Mouse (Mus musculus) lung, postnatal 4 days (tissue): ENCODE results near the gene Gm9945.

Experiments used
- DNase-seq, 2 experiments: peaks; one replicate each; pipeline ENCODE4 v3.0.0; 2021

The Gm9945 gene

DNA sequence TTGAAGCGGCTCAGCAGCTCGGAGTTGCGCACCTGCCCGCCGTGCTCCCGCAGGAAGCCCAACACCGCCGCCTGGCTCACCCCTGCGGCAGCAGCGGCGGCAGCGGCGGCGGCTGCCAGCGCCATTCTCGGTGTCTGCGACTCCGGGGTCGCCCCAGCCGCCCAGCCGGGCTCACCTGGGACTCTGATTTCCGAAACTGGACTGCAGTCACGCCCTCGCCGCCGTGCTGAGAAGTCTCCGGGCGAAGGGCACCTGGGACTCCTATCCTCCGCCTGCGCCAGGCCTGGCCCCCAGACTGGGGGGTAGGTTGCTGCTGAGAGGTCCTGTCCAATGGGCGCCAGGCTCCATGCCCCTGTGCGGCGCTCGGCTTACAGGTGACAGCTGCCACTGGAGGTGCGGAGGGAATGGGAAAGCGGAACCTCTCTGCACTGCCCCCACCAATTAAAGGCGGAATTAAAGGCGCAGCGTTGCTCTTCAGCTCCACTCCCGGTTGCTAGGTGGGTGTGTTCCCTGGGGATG lies at the start of gene Gm9945, which contains the start of gene Sowaha:
Gene Gm9945 (plus strand): TSS at position 384 of the 519 bp plus-strand sequence.
Gene Sowaha (minus strand): TSS at position 492 of the 519 bp plus-strand sequence.
- DNase-seq: peak; percentile 34 to 54

DNA sequence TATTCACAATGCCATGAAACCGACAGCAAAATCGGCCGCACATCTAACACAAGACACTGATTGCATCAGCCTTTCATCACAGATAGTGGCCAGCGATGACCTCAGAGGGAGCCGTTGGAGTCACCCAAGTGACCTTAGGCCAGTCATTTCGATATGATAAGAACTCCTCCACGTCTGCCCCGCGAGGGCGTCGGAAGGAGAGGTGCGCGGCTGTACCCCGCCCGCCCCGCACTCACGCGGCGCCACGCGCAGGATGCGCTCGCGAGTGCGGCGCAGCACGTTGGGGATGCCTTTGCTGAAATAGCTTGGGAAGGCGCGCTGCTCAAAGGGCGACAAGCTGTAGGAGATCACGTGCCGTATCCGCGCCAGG lies 49.7 kb upstream of the Gm9945 start:
- no peak for DNase-seq

DNA sequence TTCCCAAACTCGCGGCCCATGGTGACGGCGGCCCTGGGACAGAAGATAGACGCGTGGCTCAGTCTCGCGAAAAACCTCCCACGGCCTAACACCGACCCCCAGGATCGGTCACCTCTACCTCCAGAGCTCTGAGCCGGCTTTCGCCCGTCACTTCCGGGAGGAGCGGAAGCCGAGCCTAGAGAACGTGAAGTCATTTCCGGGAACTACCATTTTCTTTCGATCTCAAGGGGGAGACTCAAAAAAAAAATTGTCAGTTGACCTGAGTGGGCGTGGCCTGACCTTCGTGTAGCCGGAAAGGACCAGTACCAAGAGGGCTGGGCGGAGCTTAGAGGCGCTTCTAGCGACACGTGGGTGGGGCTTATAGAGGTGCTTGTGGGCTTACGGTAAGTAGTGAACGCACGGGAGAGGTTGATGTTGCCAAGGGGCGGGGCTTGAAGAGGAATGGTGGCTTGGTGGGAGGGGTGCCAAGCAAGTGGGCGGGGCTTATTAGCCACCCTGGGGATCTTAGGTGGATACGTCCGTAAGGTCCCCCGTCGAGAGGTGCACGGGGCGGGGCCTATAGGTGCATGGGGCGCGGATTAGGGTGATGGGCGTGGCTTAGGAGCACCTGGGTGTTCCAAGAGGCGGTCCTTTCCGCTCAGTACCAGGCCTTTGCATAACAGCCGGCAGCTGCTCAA lies 49.2 kb upstream of the Gm9945 start, which contains the start of the genes Uqcrq and Gdf9:
Gene Uqcrq (minus strand): TSS at position 162 of the 677 bp plus-strand sequence.
Gene Gdf9 (plus strand): TSS at position 354 of the 677 bp plus-strand sequence.
- peak; percentile 99 for DNase-seq

DNA sequence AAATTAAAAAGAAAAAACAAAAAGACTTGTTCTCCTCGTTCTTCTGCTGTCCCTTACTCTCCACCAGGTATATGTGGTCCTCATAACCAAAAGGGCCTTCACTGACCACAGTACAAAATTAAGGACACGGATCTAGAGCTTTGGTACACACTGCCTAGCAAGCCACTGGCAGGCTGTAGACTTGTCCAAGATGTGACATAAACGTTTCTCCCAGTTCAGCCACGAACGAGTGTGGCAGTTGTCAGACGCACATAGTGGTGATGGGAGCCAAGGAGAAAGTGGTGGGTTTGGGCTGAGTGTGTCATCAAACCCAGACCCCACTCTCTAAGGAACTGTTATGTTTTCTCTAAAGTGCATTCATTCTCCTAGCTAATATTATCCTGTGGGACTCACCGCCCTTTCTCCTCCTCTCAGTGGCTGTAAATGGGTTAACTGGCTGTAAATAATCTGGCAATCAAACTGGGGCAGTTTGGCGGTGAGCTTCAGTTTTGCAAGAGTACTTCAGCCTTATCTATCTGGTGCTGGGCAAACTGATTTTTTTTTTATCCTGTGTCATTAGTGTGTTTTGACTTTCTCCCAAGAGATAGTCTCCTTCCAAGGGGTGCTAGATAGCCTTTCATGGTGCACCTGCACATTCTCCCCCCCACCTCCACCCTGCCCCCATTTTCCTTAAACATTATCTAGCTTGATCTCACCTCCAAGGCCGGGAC lies 48.5 kb upstream of the Gm9945 start:
- no peak for DNase-seq

DNA sequence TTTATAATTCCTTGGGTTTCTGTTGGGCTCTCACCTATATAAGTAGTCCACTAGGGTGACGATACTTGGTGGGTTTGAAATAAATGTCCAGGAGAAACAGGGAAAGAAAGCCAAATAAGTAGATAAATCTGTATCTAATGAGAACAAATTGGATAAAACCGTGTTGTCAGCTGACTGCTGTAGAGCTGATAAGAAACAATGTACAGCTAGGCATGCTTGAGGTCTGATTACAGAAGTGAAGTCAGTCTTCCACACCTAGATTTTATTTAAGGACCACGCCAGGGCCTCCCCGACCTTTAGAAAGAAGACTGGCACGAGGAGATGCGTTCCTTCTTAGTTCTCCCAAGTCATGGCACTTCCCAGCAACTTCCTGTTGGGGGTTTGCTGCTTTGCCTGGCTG lies 46.9 kb upstream of the Gm9945 start:
- DNase-seq: no peak

DNA sequence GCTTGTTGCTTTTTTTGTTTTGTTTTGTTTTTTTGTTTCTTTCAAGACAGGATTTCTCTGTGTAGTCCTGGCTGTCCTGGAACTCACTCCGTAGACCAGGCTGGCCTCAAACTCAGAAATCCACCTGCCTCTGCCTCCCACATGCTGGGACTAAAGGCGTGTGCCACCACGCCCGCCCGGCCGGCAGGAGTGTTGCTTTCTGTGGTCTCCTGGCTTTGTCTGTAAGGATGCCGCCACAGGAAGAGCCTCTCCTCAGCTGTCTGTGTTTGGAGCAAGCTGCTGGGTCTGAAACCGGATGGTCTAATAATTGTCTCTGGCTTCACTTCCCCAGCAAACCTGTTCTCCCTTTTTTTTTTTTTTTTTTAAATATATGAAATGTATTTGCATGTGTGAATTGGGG lies 44.5 kb upstream of the Gm9945 start:
- no peak for DNase-seq

DNA sequence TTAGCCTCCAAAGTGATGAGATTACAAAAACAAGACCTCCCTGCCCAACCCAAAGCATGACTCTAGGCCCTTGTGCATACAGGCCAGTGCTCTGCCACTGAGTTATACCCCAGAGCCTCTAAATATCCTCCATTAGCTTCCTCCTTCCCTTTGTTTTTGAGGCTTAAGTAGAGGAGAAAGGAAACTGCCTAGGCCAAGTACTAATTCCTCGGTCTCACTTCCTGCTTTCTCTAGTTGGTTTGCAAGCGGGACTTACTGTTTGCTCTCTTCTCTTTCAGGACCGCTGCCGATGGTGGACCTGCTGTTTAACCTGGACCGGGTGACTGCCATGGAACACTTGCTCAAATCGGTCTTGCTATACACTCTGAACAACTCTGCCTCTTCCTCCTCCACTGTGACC lies 43.6 kb upstream of the Gm9945 start:
- DNase-seq: no peak

DNA sequence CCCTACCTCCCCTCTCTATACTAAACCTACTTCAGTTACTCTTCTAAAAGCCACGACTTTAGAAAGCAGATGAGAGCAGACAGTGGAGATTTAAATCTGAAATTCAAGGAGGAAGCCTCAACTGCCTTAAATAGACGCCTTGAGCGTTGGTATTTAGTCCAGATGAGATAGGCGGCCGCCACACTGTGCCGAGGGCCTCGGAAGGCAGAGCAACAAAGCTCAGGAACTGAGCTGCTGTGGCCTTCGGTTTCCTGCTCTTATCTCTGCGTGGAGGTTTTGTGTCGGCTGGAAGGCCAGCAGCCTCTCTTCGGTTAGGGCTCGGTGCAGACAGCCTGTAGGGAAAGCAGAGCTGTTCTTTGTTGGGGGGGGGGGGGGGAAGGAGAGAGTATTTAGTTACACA lies 38.0 kb upstream of the Gm9945 start:
- DNase-seq: no peak

DNA sequence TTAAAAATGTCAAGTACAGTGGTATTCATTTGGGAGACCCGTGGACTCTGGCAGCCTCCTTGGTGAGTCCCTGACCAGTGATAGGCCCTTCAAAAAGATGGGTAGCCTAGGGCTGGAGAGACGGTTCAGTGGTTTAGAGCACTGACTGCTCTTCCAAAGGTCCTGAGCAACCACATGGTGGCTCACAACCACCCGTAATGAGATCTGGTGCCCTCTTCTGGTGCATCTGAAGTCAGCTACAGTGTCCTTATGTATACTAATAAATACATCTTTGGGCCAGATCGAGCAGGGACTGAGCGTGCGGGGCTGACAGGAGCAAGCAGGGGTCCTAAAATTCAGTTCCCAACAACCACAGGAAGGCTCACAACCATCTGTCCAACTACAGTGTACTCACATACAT lies 36.1 kb upstream of the Gm9945 start:
- peak in 1 of 2 experiments; percentile 61 for DNase-seq

DNA sequence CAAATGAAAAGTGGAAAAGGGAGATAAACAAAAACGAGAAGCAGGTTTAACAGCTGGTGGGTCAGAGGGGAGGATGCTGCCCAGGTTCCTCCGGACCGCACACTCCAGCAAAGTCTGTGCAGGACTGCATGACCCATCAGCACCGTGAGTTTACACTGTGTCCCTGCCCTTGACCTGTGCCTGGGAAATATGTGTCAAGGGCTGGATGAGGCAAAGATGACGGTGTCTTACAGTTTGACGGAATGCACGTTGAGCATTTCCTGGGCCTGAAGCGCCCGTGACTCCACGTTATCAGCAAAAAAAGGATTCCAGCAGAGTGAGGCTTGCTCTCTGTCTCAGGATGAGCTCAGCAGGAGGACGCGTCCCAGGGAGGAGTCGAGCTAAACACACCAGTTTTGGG lies 34.4 kb upstream of the Gm9945 start:
- no peak for DNase-seq

DNA sequence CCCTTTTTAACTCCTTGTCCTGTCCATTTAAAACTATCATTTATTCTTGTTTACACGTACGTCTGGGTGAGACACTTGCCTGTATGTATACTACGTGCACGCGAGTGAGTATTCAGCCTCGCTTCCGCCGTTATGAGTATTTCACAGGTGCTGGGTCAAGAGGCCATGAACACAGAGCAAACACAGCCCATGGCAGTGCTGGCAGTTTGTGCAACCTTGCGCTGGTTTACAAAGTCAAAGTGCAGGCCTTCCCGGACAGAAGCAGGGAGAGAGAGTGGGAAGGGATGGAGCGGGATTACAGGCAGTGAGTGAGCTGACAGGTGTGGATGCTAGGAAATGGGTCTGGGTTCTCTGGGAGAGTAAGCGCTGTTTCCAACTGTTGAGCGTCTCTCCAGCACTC lies 33.8 kb upstream of the Gm9945 start:
- DNase-seq: no peak

DNA sequence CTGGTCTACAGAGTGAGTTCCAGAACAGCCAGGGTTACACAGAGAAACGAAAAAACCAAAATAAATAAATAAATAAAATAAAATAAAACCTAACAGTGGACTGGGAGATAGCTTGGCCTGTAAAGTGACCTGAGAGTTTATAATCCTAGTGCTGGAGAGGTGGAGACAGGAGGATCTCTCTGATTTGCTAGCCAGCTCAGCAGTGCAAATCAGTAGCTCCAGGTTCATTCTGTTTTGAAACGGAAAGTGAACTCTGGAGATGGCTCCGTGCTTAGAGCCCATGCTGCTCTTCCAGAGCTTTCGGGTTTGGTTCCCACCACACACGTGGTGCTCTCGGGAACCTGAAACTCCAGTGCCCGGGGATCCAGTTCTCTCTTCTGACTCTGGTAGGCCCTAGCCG lies 32.0 kb upstream of the Gm9945 start:
- no peak for DNase-seq

DNA sequence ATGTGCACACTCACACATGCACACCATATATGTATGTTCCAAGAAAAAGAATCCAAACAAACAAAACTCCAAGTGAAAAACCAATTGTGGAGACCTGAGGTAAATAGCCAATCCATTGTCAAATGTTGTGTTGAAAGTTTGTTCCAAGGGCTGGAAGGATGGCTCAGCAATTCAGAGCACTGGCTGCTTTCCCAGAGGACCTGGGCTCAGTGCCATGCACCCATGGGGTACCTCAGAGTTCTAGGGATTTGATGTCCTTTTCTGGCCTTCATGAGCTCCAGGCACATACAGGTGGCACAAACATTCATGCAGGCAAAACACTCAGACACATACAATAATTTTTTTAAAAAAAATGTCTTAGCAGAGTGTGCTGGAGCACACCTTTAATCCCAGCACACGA lies 31.4 kb upstream of the Gm9945 start:
- DNase-seq: no peak

DNA sequence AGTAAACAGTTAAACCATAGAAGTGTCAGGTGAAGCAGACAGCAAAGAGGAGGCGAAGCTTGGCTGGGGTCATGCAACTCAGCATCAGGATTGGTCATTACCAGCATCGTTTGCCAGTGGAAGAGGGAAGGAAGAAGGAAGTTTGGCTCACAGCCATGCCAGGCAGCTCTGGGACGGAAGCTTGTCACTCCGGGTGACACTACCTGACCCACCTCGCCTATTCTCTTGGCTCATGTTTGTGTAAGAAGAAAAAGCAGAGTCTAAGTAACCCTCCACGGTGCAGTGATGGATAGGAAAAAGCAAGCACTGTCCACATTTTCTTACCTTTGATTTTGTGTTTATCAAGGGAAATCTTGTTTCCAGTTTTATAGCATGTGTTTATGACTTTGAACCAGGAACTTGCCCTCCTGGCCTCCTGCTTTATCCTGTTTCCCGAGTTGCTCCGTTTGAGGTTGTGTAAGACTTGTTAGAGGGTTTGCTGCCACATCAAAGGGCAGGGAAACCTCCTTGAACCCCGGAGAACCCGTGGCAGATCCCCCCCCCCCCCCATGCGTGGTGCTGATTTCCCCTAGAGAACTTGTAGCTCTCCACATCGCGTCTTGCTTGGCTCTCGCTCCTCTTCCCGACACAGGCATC lies 29.8 kb upstream of the Gm9945 start:
- peak in 1 of 2 experiments; percentile 28 for DNase-seq

DNA sequence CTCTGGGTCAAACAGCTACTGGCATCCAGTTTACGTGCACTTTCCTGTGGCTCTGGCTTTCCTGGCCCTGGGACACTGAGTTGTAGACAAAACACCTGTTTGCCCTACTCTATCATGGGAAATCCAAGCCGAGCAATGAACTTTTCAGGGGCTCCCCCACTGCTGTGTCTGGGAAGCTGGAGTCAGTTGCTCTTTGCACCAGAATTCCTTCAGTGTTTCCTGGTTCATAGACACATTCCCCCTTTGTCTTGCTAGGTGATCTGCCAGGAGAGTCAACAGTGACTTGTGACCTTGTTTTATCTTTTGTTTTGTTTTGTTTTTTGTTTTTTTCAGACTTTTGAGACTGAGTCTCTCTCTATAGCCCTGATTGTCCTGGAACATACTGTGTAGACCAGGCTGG lies 28.6 kb upstream of the Gm9945 start:
- no peak for DNase-seq

DNA sequence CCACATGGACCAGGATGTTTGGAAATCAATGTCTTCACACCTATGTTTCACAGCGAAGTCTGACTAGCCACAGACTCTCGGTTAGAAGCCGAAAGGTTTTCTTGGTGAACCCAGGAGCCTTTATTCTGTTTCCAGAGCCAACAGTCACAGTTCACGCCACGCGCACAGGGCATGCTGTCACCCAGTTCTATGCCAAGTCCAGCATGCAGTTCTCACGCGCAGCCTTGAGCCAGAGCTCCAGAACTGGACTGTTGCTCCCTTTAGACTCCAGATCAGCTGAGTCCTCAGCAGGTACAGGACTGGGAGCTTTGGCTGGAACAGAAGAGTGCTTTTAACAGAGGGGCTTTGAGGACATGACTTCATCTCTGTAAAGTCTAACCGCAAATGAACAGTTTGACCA lies 27.6 kb upstream of the Gm9945 start:
- DNase-seq: no peak

DNA sequence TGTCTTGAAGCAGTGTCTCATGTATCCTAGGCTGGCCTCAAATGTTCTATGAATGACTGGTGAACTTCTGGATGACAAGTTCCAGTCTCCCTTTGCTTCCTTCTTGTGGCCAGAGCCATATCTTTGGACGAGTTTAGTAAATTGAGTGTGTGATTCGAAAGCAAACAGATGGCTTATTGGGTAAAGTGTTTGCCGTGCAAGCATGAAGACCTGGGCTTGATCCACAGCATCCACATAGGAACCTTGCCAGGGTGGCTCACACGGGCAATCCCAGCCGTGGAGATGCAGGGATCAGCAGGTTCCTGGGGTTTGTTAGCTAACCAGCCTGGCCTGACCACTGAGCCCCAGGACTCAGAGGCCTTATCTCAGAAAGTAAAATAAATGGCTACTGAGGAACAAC lies 26.9 kb upstream of the Gm9945 start:
- no peak for DNase-seq

DNA sequence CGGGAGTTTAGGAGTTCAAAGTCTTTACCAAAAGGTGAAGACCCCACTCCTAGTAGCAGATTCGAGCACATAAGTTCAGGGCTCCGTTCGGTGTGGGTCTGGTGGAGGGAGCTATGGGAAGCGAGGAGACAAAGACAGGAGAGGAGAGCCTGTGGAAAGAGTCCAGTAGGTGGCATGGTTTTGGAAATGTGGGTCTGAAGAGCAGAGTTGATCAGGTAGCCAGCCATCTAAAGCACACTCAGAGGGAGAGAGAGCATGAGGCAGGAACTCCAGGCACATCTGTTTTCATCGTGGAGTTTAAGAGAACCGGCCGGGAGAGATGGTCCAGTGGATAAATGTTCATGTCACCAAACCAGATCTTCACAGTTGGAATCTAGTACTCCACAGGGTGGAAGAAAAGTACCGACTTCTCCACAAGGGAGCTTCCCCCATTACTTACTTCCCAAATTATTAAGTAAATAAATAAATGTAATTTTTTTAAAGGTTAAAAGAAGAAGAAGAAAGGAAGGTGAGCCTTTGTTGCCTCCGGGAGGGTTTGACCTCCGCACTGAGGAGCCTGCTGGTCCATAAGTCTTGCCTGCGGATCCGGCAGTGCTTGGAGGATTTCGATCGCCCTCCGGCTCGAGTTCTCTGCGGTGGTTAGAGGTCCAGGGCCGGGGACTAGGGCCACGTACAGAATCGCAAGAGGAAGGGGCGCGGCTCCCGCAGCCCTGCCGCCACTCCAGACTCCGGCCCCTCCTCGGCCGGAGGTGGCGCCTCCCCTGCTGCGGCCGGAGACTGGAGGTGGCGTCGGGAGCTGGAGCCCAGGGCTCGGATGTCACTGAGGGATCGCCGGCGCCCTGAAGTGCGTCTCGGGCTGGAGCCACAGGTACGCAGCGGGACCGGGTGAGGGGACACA lies 23.2 kb upstream of the Gm9945 start, which contains the start of the genes Gm10447 and Shroom1:
Gene Gm10447 (minus strand): TSS at position 637 of the 898 bp plus-strand sequence.
Gene Shroom1 (plus strand): TSS at position 732 of the 898 bp plus-strand sequence.
- peak; percentile 76 to 84 for DNase-seq

DNA sequence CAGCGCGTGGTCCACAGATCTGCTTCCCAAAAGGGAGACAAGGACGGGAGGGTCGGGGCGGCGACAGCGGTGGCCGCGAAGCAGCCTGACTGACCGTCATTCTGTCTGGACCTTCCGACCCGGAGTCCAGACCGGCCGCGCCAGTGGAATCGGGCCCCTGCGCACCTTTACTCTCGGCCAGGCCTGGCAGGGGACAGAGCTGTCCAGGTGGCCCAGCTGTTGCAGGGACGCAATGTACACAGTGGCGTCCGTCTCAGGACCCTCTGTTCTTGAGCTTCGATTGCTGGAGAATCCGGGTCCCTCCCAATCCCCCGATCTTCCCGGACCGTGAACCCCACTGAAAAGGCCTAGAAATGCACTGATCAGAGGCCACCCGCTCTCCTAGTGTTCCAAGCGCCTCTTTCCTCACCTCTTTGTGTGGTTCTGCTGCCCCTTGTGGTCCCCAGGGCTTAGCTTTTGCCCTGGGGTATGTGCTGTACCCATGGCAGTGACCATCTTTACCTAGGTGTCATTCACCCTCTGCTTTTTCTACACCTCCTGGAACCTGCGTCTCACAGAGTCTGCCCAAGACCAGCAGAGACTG lies 22.5 kb upstream of the Gm9945 start:
- no peak for DNase-seq

DNA sequence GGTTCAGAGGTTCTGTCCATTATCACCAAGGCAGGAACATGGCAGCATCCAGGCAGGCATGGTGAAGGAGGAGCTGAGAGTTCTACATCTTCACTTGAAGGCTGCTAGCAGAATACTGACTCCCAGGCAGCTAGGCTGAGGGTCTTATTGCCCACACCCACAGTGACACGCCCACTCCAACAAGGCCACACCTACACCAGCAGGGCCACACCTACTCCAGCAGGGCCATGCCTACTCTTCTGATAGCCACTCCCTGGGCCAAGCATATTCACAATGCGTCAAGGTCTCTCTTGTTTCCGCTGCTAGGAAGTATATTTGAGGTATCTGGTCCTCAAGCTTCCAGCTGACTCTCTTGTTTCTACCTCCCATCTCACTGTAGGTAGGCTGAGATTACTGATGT lies 21.0 kb upstream of the Gm9945 start:
- DNase-seq: no peak

DNA sequence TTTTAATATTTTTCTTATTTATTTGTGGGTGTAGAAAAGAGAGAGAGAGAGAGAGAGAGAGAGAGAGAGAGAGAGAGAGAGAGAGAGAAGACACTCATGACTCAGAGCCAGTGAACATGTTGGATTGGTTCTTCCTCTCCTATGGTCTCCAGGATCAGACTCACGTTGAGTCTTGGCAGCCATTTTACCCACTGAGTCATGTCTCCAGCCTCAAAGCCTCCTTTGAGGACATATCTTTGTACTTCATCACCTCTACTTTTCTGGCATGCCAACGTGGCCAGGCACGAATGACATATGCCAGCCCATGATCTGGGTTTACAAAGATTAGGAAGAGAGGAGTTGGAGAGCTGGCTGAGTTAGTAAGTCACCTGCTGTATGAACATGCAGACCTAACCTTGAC lies 19.8 kb upstream of the Gm9945 start:
- no peak for DNase-seq

DNA sequence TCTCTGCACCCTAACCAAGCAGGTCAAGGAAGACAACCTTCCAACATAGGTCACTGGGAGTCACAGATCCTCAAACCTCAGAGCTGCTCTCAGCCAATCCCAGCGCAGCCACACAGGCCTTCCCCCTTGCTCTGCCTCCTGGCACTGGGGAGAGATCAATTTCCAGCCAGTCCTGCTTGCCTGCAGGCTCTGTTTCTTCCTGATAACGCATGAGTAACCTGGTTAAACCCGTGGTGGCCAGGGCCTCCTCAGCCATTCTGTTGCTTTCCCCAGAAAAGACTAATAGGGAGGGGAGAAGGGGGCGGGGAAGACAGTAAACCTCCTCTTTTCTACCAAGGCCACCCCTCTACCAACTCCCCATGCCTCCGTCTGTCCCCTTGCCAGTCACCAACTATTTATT lies 18.2 kb upstream of the Gm9945 start:
- no peak for DNase-seq
